Mouse (Mus musculus) lung, postnatal 0 days (tissue): ENCODE measurements at regions not wholly inside any gene's neighbourhood (a gene's known extent, or its start where the extent isn't known, plus 50 kb on each side); places are given as distances from the start of the nearest gene placed in this dataset.
"Not testable (repeated sequence)": the region's sequence is repeated elsewhere in the genome, so short reads cannot be mapped to it uniquely, and the experiment has no call there.

Experiments used
- ATAC-seq: fragments of 200-750 bp; cut with Nextera tagmentation; 2 replicates; pipeline ENCODE4 v1.8.0; 2017; ENCODE audit warnings: moderate library complexity
- DNase-seq: peaks from one replicate; pipeline ENCODE4 v3.0.0-alpha.2; 2016; ENCODE audit warnings: low spot score
- H3K27ac ChIP-seq: fragments of 300-500 bp; sonication (generic); 2 replicates; pipeline ENCODE4 v1.5.1; 2014; ENCODE audit warnings: antibody characterized with exemption, mild to moderate bottlenecking, low read length, mixed read lengths
- H3K27me3 ChIP-seq: fragments of 300-500 bp; sonication (generic); replicated peaks from 2 replicates; pipeline ENCODE4 v1.6.1; 2014; ENCODE audit warnings: low read length, mixed read lengths; ENCODE audit not compliant: insufficient read depth
- H3K36me3 ChIP-seq: fragments of 300-500 bp; sonication (generic); 2 replicates; pipeline ENCODE4 v1.6.1; 2014; ENCODE audit warnings: low read length, mixed read lengths; ENCODE audit not compliant: insufficient read depth
- H3K4me1 ChIP-seq: fragments of 300-500 bp; sonication (generic); 2 replicates; pipeline ENCODE4 v1.6.1; 2014; ENCODE audit warnings: antibody characterized with exemption, low read depth, low read length, mixed read lengths; ENCODE audit not compliant: insufficient read depth
- H3K4me2 ChIP-seq: fragments of 300-500 bp; sonication (generic); replicated peaks from 2 replicates; pipeline ENCODE4 v1.6.1; 2014; ENCODE audit warnings: low read depth, mild to moderate bottlenecking, low read length, moderate library complexity, mixed read lengths
- H3K4me3 ChIP-seq: fragments of 300-500 bp; sonication (generic); 2 replicates; pipeline ENCODE4 v1.5.1; 2014; ENCODE audit warnings: low read depth, low read length
- H3K9ac ChIP-seq: fragments of 300-500 bp; sonication (generic); replicated peaks from 2 replicates; pipeline ENCODE4 v1.6.1; 2014; ENCODE audit warnings: low read depth, mild to moderate bottlenecking
- H3K9me3 ChIP-seq: fragments of 300-500 bp; sonication (generic); 2 replicates; pipeline ENCODE4 v1.6.1; 2016; ENCODE audit warnings: low read length, mixed read lengths
- CTCF ChIP-seq: IDR thresholded peaks from 2 replicates; pipeline ENCODE4 v1.5.1; 2016; ENCODE audit warnings: antibody characterized with exemption, mild to moderate bottlenecking
- EP300 ChIP-seq: IDR thresholded peaks from 2 replicates; pipeline ENCODE4 v1.6.1; 2016; ENCODE audit warnings: antibody characterized with exemption, mild to moderate bottlenecking, control low read depth
- WGBS: fragments of 180-500 bp; shearing (Covaris S2); extraction: QIAGEN DNeasy Blood & Tissue Kit; methylation state at CpG from one replicate; pipeline ENCODE4 v1.1.7; 2014; 5-methylcytosine and 5-hydroxymethylcytosine counted together

DNA sequence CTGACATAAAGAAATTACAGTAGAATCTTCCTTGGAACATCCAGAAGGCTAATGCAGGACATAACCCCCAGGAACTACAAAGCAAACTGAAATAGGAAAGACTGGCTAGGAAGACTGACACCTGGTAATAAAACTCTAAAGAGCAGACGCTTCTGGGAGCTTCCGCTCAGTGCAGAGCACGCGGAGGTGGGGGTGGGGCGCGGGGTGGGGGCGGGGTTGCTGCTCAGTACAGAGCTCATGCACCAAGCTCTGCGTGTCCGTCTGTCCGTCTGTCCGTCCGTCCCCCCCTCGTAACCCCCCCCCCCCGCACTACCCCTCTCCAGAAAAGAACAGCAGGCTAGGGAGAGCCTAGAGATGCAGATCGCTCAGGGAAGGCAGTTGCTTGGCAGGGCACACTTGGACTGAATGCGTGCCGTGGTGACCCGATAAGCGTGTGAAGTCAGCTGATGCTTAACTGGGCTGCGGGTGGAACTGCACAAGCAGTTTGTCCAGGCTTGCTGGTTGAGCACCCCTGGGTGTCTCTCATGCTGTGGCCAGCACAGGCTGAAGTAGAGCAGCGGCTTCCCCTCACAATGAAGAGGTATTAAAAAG lies 137.9 kb upstream of the Rapgef5 start:
- H3K4me2 ChIP-seq = no peak overlapping the region

DNA sequence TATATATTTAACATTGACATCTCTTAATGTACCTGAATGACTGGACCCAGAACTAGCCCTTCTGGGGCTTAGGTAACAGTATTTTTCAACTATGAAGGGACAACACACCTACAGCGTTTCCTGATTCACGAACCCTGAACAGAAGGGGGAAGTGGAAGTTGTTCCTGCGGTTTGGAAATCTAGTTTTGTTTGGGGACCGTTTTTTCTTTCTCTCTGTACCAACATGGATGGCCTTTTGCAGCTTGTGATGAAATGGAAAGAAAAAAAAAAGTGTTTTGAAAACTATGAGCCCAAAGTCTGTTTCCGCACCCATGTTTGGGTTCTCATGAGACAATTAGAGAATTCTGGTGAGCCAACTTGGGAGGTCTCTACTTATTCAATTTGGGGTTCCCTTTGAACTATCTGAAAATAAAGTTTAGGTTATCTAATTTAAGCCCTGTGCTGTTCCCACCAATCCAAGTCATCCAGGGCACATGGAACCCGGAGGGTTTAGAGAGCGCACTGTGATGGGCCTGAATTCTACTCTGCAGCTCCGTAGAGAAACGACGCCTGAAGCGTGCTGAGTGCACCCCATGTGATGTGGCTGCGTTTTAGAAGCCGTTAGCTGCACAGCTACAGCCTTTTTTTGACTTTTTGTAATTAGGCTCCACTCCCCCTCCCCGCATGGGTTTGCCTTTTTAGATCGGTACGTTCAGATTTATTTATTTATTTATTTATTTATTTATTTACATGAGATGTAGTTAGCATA lies 137.0 kb upstream of the Rapgef5 start:
- TF ChIP-seq CTCF (no peak), EP300 (no peak)
- no peak overlapping the region for H3K27ac ChIP-seq
- no peak overlapping the region for H3K4me2 ChIP-seq
- DNase-seq (no peak), ATAC-seq (no peak)
- no peak overlapping the region for H3K9ac ChIP-seq
- H3K36me3 ChIP-seq = no peaks in the 10 kb centered on the region
- H3K4me1 ChIP-seq = no peaks in the 10 kb centered on the region
- 77% methylated on average over 16 of the region's 16 CpGs for WGBS
- H3K4me3 ChIP-seq = no peak overlapping the region
- H3K9me3 ChIP-seq = no peaks in the 10 kb centered on the region
- no peaks in the 10 kb centered on the region for H3K27me3 ChIP-seq

More for the DNA sequence above, 137.9 kb upstream of the Rapgef5 start:
- Histone ChIP-seq H3K9me3 (no peaks in the 10 kb centered on the region), H3K27ac (no peak overlapping the region), H3K9ac (no peak overlapping the region), H3K27me3 (no peaks in the 10 kb centered on the region), H3K36me3 (no peaks in the 10 kb centered on the region), H3K4me3 (no peak overlapping the region), H3K4me1 (no peaks in the 10 kb centered on the region)
- DNase-seq = no peak
- no peak for ATAC-seq
- no peak for TF ChIP-seq EP300
- no peak for TF ChIP-seq CTCF
- whole genome bisulfite sequencing = 71% methylated on average over 19 of the region's 21 CpGs

DNA sequence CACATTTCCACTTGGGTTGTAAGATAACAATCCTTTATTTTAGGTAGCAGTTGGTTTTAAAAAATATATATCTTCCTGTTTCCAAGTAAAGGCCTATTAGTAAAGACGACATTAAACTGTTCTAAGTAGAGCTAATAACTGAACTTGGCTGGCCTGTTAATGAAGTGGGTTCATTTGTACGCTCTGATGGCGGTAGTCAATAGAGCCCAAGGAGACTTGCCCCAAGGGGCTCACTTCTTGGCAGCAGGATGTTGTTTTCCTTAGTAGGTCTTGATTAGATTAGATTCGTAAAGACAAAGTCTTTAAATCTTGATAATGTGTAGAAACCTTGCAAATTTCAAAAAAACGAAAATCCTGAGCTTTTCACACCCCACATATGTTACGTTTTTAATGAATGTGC lies 135.4 kb upstream of the Rapgef5 start:
- Histone ChIP-seq H3K9me3 (no peaks in the 10 kb centered on the region), H3K27me3 (no peaks in the 10 kb centered on the region), H3K27ac (no peak overlapping the region), H3K4me2 (no peak overlapping the region), H3K9ac (no peak overlapping the region), H3K4me1 (no peaks in the 10 kb centered on the region), H3K4me3 (no peak overlapping the region), H3K36me3 (no peaks in the 10 kb centered on the region)
- DNase-seq (no peak), ATAC-seq (no peak)
- no peak for TF ChIP-seq CTCF
- 72% methylated on average over 6 of the region's 6 CpGs for WGBS

DNA sequence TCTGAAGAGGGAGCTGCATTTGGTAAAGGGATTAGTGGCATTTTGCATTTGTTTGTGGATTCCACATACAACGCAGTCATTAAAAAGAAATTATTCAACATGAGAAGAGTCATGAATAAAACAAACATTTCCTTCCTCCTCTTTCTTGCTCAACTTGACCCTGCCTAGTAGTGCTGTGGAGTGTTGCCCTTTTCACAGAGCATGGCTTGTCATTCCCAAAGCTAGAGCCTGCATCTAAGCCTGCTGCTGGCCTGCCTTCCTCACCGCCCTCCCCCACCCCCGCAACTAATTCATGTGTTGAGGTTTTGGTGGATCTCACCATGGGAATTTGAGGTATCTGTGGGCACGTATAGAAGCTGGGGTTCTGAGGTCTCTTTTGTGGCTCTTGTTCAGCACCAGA lies 133.6 kb upstream of the Rapgef5 start:
- DNase-seq, H3K9ac ChIP-seq, H3K27ac ChIP-seq, H3K4me1 ChIP-seq, H3K36me3 ChIP-seq, H3K27me3 ChIP-seq, H3K4me3 ChIP-seq, H3K4me2 ChIP-seq, H3K9me3 ChIP-seq: not testable (repeated sequence)
- ATAC-seq = peak; percentile 41; the same call in 1 of the 2 replicates
- 27% methylated on average over 1 of the region's 4 CpGs for WGBS

DNA sequence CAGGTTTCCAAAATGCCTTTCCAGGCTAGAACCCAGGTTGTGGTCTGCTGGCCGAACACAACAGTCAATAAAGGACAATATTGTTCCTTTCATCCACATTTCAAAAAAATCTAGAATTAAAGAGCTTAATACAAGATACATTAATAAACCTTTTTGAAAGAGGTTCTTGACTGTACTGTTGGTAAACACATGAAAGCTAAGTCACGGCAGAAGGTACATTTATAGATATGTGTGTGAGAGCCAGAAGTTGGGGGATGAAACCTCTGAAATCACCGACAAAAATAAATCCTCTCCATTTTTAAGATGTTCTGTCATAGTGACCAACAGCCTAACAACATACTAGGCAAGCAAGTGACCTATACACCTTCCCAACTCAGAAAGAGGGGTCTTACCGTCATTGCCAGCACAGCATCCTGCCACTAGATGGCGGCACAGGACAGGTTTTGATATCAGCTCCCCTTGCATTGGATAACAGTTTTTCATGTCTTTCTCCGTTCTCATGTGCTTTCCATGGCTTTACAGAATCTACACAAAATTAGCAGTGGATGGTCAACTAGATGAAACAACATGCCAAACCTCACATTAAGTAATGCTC lies 131.1 kb upstream of the Rapgef5 start:
- no peak overlapping the region for H3K4me2 ChIP-seq
- ATAC-seq = peak; percentile 71
- peak; percentile 96 for TF ChIP-seq CTCF
- TF ChIP-seq EP300 = no peak

DNA sequence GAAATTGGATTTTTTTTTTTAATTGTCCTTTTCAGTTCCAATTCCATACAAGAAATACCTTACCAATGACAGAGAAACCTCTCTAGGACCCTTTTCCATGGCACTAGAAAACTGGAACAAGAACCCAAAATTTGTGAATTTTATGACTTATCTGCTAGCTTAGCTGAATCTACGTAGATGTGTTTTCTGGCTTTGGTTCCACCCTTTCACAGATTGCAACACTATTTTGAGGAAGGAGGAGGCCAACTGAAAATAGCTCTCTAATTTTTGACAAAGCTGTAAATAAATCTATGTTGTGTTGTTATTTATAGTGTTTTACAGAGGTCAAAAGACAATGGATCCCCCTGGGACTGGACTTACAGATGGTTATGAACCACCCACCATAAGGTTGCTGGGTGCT lies 130.6 kb upstream of the Rapgef5 start:
- H3K27ac ChIP-seq = no peak overlapping the region
- no peak overlapping the region for H3K9ac ChIP-seq
- peak; percentile 8 for DNase-seq
- no peaks in the 10 kb centered on the region for H3K36me3 ChIP-seq
- TF ChIP-seq CTCF (no peak), EP300 (no peak)
- 66% methylated on average over 1 of the region's 1 CpGs for WGBS
- H3K4me1 ChIP-seq = no peaks in the 10 kb centered on the region
- no peak overlapping the region for H3K4me3 ChIP-seq
- no peak overlapping the region for H3K4me2 ChIP-seq
- no peaks in the 10 kb centered on the region for H3K27me3 ChIP-seq
- H3K9me3 ChIP-seq = no peaks in the 10 kb centered on the region
- no peak for ATAC-seq

More for the DNA sequence above, 131.1 kb upstream of the Rapgef5 start:
- peak; percentile 88 for DNase-seq
- no peak overlapping the region for H3K9ac ChIP-seq
- no peaks in the 10 kb centered on the region for H3K27me3 ChIP-seq
- no peak overlapping the region for H3K27ac ChIP-seq
- no peaks in the 10 kb centered on the region for H3K4me1 ChIP-seq
- no peaks in the 10 kb centered on the region for H3K36me3 ChIP-seq
- H3K4me3 ChIP-seq = no peak overlapping the region
- 12% methylated on average over 6 of the region's 6 CpGs for WGBS
- no peaks in the 10 kb centered on the region for H3K9me3 ChIP-seq
